Mouse (Mus musculus) myocyte (in vitro differentiated cells): Measurements from ENCODE around the gene Vkorc1. TPM values are rescaled to one million over a fixed set of nuclear protein-coding genes. Genes with fewer than 3 reads are reported as not detected.
"Not testable (repeated sequence)": the region's sequence is repeated elsewhere in the genome, so short reads cannot be mapped to it uniquely, and the experiment has no call there.

Experiments
- H3K27me3 ChIP-seq: one replicate; pipeline ENCODE4 v1.6.1; 2011; ENCODE audit not compliant: control insufficient read depth, insufficient read depth, insufficient read length
- H3K36me3 ChIP-seq: one replicate; pipeline ENCODE4 v1.6.1; 2011; ENCODE audit not compliant: control insufficient read depth, insufficient read depth
- H3K4me2 ChIP-seq: one replicate; pipeline ENCODE4 v1.6.1; 2011; ENCODE audit warnings: low read depth, control low read depth
- H3K4me3 ChIP-seq: one replicate; pipeline ENCODE4 v1.5.1; 2011; ENCODE audit warnings: mild to moderate bottlenecking, control low read depth, moderate library complexity
- H3K79me2 ChIP-seq: one replicate; pipeline ENCODE4 v1.6.1; 2011; ENCODE audit not compliant: control insufficient read depth, insufficient read depth
- H3ac ChIP-seq: one replicate; pipeline ENCODE4 v1.6.1; 2011; ENCODE audit not compliant: control insufficient read depth, insufficient read length
- CEBPB ChIP-seq: IDR thresholded peaks from 2 replicates; pipeline ENCODE4 v1.6.1; 2011; ENCODE audit warnings: mild to moderate bottlenecking, moderate library complexity; ENCODE audit not compliant: poor library complexity, insufficient read depth, severe bottlenecking
- E2F4 ChIP-seq: IDR thresholded peaks from one replicate; pipeline ENCODE4 v1.6.1; 2011; ENCODE audit warnings: mild to moderate bottlenecking, control low read depth, moderate library complexity; ENCODE audit not compliant: insufficient read depth
- MAX ChIP-seq: IDR thresholded peaks from one replicate; pipeline ENCODE4 v1.6.1; 2011; ENCODE audit warnings: low read depth, mild to moderate bottlenecking, control low read depth
- MYOD1 ChIP-seq, 3 experiments: IDR thresholded peaks; one replicate each; pipeline ENCODE4 v1.6.1; 2011; ENCODE audit warnings: control low read depth in 2 of 3, low read depth in 2 of 3, mild to moderate bottlenecking in 2 of 3, moderate library complexity in 1 of 3; ENCODE audit not compliant: insufficient read length in 2 of 3, control insufficient read depth in 1 of 3
- MYOG ChIP-seq, 3 experiments: IDR thresholded peaks; one replicate each; pipeline ENCODE4 v1.6.1; 2011; ENCODE audit warnings: control low read depth in 2 of 3, low read depth in 2 of 3, mild to moderate bottlenecking in 2 of 3; ENCODE audit not compliant: insufficient read length in 2 of 3, control insufficient read depth in 1 of 3, insufficient read depth in 1 of 3
- POLR2A ChIP-seq: IDR thresholded peaks from one replicate; pipeline ENCODE4 v1.6.1; 2011; ENCODE audit warnings: low read depth, mild to moderate bottlenecking, control low read depth, moderate library complexity; ENCODE audit not compliant: insufficient read length
- POLR2AphosphoS2 ChIP-seq: IDR thresholded peaks from one replicate; pipeline ENCODE4 v1.6.1; 2011; ENCODE audit warnings: low read depth, control low read depth; ENCODE audit not compliant: insufficient read length
- REST ChIP-seq: IDR thresholded peaks from one replicate; pipeline ENCODE4 v1.6.1; 2011; ENCODE audit warnings: mild to moderate bottlenecking, control low read depth, moderate library complexity; ENCODE audit not compliant: insufficient read depth, insufficient read length
- SRF ChIP-seq: IDR thresholded peaks from one replicate; pipeline ENCODE4 v1.6.1; 2011; ENCODE audit warnings: low read depth; ENCODE audit not compliant: control insufficient read depth, insufficient read length
- TCF12 ChIP-seq: IDR thresholded peaks from one replicate; pipeline ENCODE4 v1.6.1; 2011; ENCODE audit warnings: mild to moderate bottlenecking, control low read depth; ENCODE audit not compliant: poor library complexity, insufficient read depth, severe bottlenecking
- TCF3 ChIP-seq: IDR thresholded peaks from one replicate; pipeline ENCODE4 v1.6.1; 2011; ENCODE audit warnings: low read depth, control low read depth; ENCODE audit not compliant: insufficient read length
- polyA plus RNA-seq: library from polyadenylated mRNA; unstranded; fragments of >200 nt; fragmentation: generic; extraction: Trizol; gene quantifications from one replicate; pipeline ENCODE4 v1.2.1, GENCODE M21; 2012; ENCODE audit warnings: missing spikeins

Gene Vkorc1
- polyA plus RNA-seq, 1 experiment = 65.9 TPM

DNA sequence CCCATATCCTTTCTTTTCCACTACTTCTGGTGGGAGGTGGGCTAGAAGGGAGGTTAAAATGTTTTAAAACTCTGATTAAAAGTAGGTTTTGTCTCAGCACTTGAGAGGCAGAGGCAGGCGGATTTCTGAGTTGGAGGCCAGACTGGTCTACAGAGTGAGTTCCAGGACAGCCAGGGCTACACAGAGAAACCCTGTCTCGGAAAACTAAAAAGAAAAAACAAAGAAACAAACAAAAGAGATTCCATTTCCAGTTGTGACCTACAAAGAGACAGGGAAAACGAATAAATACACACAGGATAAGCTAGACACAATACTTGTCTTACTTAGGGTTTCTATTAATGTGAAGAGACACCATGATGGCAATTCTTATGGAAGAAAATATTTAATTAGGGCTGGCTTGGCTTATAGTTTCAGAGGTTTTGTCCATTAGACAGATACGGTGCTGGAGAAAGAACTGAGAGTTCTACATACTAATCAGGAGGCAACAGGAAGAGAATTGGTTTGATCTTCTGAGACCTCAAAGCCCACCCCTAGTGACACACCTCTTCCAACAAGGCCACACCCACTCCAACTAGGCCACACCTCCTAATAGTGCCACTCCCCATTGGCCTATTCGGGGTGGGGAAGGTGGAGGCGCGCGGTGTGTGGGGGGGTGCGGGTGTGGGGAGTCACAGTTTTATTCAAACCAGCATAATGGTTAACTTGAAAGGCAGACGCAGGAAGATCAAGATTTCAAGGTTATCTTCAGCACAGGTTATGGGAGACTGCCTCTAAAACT lies 3.0 kb upstream of the Vkorc1 start:
- Histone ChIP-seq H3K79me2 (no peaks in the 10 kb centered on the region), H3K4me2 (no peak overlapping the region), H3K27me3 (no peaks in the 10 kb centered on the region), H3ac (no peak overlapping the region), H3K36me3 (no peaks in the 10 kb centered on the region), H3K4me3 (no peak overlapping the region)
- no peak for TF ChIP-seq POLR2A
- no peak for TF ChIP-seq POLR2AphosphoS2

- H3ac ChIP-seq = no peak overlapping the region
- H3K27me3 ChIP-seq = no peaks in the 10 kb centered on the region
- H3K79me2 ChIP-seq = no peaks in the 10 kb centered on the region
- H3K4me3 ChIP-seq = no peak overlapping the region
- TF ChIP-seq MYOD1 (IDR thresholded peaks at IDR 0.05; ENCODE audit: control insufficient read depth in 1 of 3, insufficient read length in 2 of 3, low read depth in 2 of 3) = peak in 1 of 3 experiments; percentile 49
- no peak for TF ChIP-seq SRF
- no peaks in the 10 kb centered on the region for H3K36me3 ChIP-seq
- no peak overlapping the region for H3K4me2 ChIP-seq
Measured at GRCm38 (mm10) chr7:127897542-127897941, 2.1 kb upstream of the Vkorc1 start.

DNA sequence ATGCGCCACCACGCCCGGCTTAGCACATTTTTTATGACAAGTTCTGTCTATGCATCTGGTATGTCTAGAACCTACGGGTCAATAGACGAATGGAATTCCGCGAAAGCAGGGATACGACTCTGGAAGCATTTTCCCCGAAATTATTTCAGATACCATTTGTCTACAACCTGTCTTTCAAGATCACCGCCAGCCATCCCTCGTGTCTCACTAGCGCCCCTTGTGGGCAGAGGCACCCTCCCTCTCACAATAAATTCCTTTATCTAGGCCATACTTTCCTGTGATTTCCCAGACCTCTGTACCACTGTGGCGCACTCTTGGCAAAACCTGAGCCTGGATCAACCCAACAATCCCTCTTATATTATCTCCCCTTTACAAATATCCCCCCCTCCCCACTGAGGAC lies 967 bp upstream of the Vkorc1 start:
- peak overlapping the region; percentile 7 for H3K4me2 ChIP-seq
- H3K27me3 ChIP-seq = no peaks in the 10 kb centered on the region
- H3ac ChIP-seq = no peak overlapping the region
- H3K4me3 ChIP-seq = no peak overlapping the region
- TF ChIP-seq REST (no peak), MYOG (IDR thresholded peaks at IDR 0.05; ENCODE audit: control insufficient read depth in 1 of 3, insufficient read depth in 1 of 3, insufficient read length in 2 of 3, low read depth in 2 of 3) (no peak), MAX (no peak), POLR2A (no peak)
- H3K36me3 ChIP-seq = no peaks in the 10 kb centered on the region
- H3K79me2 ChIP-seq = no peaks in the 10 kb centered on the region

- H3K79me2 ChIP-seq, H3K27me3 ChIP-seq, H3K36me3 ChIP-seq: not testable (repeated sequence)
- peak overlapping the region; percentile 32 for H3K4me3 ChIP-seq
- peak overlapping the region; percentile 43 for H3K4me2 ChIP-seq
- H3ac ChIP-seq = peak overlapping the region; percentile 10
Measured at GRCm38 (mm10) chr7:127895891-127896290, 474 bp upstream of the Vkorc1 start.

- TF ChIP-seq POLR2A (no peak), TCF12 (no peak), POLR2AphosphoS2 (peak; percentile 12), E2F4 (no peak)
- H3K27me3 ChIP-seq = no peaks in the 10 kb centered on the region
- no peaks in the 10 kb centered on the region for H3K79me2 ChIP-seq
- H3K4me2 ChIP-seq = peak overlapping the region; percentile 93
- H3ac ChIP-seq = peak overlapping the region; percentile 10
- peak overlapping the region; percentile 32 for H3K4me3 ChIP-seq
- no peaks in the 10 kb centered on the region for H3K36me3 ChIP-seq
Measured at GRCm38 (mm10) chr7:127894480-127894879, 937 bp downstream of the Vkorc1 start.

DNA sequence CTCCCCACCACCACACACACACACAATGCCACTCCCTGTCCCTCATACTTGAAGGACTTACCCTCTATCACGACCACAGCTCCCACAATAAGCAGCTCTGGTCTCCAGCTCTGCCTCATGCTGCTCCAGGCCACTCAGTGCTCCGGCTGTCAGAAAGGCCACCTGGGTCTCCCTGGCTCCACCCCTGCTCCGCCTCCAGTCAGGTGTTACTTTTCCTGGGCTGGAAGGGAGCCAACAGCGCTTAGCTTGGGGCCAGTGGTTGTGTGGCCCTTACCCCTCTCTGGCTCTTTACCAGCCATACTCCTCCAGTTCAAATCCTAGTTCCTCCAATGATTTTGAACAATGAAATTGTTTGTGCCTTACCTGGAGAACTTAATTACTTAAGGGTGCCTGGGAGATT lies 4.6 kb downstream of the Vkorc1 start, which contains the start of gene Prss53:
Gene Prss53, minus strand, starts transcription at position 173 of the 400 bp plus-strand sequence.
- H3K27me3 ChIP-seq = no peaks in the 10 kb centered on the region
- H3K4me2 ChIP-seq = no peak within 1 kb of the TSS
- no peak for TF ChIP-seq MYOD1 (IDR thresholded peaks at IDR 0.05; ENCODE audit: control insufficient read depth in 1 of 3, insufficient read length in 2 of 3, low read depth in 2 of 3)
- no peak for TF ChIP-seq MAX
- TF ChIP-seq TCF3 = no peak
- TF ChIP-seq E2F4 = no peak
- no peak for TF ChIP-seq REST
- TF ChIP-seq TCF12 = no peak
- TF ChIP-seq CEBPB = no peak
- no peak within 1 kb of the TSS for H3ac ChIP-seq
- peaks cover 8% of the 10 kb centered on the region for H3K79me2 ChIP-seq
- H3K36me3 ChIP-seq = peaks cover 9% of the 10 kb centered on the region
- H3K4me3 ChIP-seq = no peak within 1 kb of the TSS
